Mouse (Mus musculus) hindbrain, postnatal 0 days (tissue): ENCODE measurements at regions not wholly inside any gene's neighbourhood (a gene's known extent, or its start where the extent isn't known, plus 50 kb on each side); places are given as distances from the start of the nearest gene placed in this dataset.

Experiments
- ATAC-seq: fragments of 200-750 bp; cut with Nextera tagmentation; 2 replicates; pipeline ENCODE4 v1.8.0; 2017; ENCODE audit warnings: mild to moderate bottlenecking, moderate TSS enrichment, moderate library complexity
- DNase-seq: peaks from one replicate; pipeline ENCODE4 v3.0.0-alpha.2; 2015; ENCODE audit warnings: low spot score
- H3K27ac ChIP-seq: fragments of 300-500 bp; sonication (generic); 2 replicates; pipeline ENCODE4 v1.5.1; 2014; ENCODE audit warnings: mild to moderate bottlenecking
- H3K27me3 ChIP-seq: fragments of 300-500 bp; sonication (generic); 2 replicates; pipeline ENCODE4 v1.6.1; 2014; ENCODE audit warnings: low read length, mixed read lengths; ENCODE audit not compliant: insufficient read depth
- H3K36me3 ChIP-seq: fragments of 300-500 bp; sonication (generic); 2 replicates; pipeline ENCODE4 v1.6.1; 2014; ENCODE audit warnings: low read length, mixed read lengths; ENCODE audit not compliant: insufficient read depth
- H3K4me1 ChIP-seq: fragments of 300-500 bp; sonication (generic); 2 replicates; pipeline ENCODE4 v1.6.1; 2014; ENCODE audit warnings: antibody characterized with exemption, low read length, mixed read lengths; ENCODE audit not compliant: insufficient read depth
- H3K4me2 ChIP-seq: fragments of 300-500 bp; sonication (generic); 2 replicates; pipeline ENCODE4 v1.6.1; 2014; ENCODE audit warnings: low read depth, mild to moderate bottlenecking, low read length, moderate library complexity, mixed read lengths
- H3K4me3 ChIP-seq: fragments of 300-500 bp; sonication (generic); 2 replicates; pipeline ENCODE4 v1.5.1; 2014; ENCODE audit warnings: low read length
- H3K9ac ChIP-seq: fragments of 300-500 bp; sonication (generic); replicated peaks from 2 replicates; pipeline ENCODE4 v1.6.1; 2014; ENCODE audit warnings: mild to moderate bottlenecking, low read length, moderate library complexity, mixed read lengths
- H3K9me3 ChIP-seq: fragments of 300-500 bp; sonication (generic); 2 replicates; pipeline ENCODE4 v1.6.1; 2016; ENCODE audit warnings: low read length, mixed read lengths
- CTCF ChIP-seq: IDR thresholded peaks from 2 replicates; pipeline ENCODE4 v1.5.1; 2016; ENCODE audit warnings: antibody characterized with exemption, control low read depth, low read depth
- WGBS: fragments of 180-500 bp; shearing (Covaris S2); extraction: QIAGEN DNeasy Blood & Tissue Kit; methylation state at CpG from one replicate; pipeline ENCODE4 v1.1.7; 2014; 5-methylcytosine and 5-hydroxymethylcytosine counted together

DNA sequence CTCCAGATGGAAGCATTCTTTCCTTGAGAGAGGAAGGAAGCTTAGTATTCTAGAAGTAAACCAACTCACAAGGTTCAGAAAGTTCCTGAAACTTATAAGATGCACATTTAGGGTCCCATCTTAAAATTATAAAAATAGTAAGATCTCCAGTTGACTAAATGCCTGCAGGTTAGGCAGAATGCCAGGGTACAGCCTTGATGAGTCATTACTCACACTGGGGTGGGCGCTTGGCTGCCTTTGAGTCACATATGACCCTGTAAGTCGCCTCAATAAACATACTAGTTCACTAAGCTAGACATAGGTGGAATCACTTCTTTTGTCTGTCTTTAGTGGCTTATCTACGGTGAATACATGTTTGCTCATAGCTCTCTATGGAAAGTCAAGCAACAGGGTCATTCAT lies 87.9 kb upstream of the Vangl1 start:
- TF ChIP-seq CTCF: no peak
- DNase-seq (no peak), ATAC-seq (no peak)
- H3K9me3 ChIP-seq: 0 out of 2 replicates have a peak, but pooled peaks cover 3% of the 10 kb centered on the region
- 89% methylated on average over 3 of the region's 3 CpGs for WGBS
- H3K36me3 ChIP-seq: no peaks in the 10 kb centered on the region
- H3K27ac ChIP-seq: no peak overlapping the region
- H3K4me1 ChIP-seq: no peaks in the 10 kb centered on the region
- no peak overlapping the region for H3K9ac ChIP-seq
- no peak overlapping the region for H3K4me3 ChIP-seq
- H3K27me3 ChIP-seq: no peaks in the 10 kb centered on the region
- no peak overlapping the region for H3K4me2 ChIP-seq

GRCm38 (mm10) chr3:102281983-102282382 lies 77.5 kb upstream of the Vangl1 start:
- TF ChIP-seq CTCF: no peak
- Histone ChIP-seq H3K36me3 (no peaks in the 10 kb centered on the region), H3K27me3 (no peaks in the 10 kb centered on the region), H3K9me3 (peaks cover 2% of the 10 kb centered on the region; the same call in 1 of the 2 replicates), H3K4me2 (no peak overlapping the region), H3K27ac (no peak overlapping the region), H3K4me3 (no peak overlapping the region), H3K4me1 (no peaks in the 10 kb centered on the region), H3K9ac (no peak overlapping the region)
- WGBS: 85% methylated on average over 4 of the region's 4 CpGs
- ATAC-seq (no peak), DNase-seq (no peak)

- 94% methylated on average over 2 of the region's 2 CpGs for WGBS
- Histone ChIP-seq H3K9ac (no peak overlapping the region), H3K4me1 (no peaks in the 10 kb centered on the region), H3K27ac (no peak overlapping the region), H3K36me3 (no peaks in the 10 kb centered on the region), H3K4me2 (no peak overlapping the region), H3K4me3 (no peak overlapping the region), H3K9me3 (no peaks in the 10 kb centered on the region), H3K27me3 (no peaks in the 10 kb centered on the region)
- no peak for TF ChIP-seq CTCF
- DNase-seq (no peak), ATAC-seq (no peak)
Measured at GRCm38 (mm10) chr3:102276758-102277157, 72.3 kb upstream of the Vangl1 start.

DNA sequence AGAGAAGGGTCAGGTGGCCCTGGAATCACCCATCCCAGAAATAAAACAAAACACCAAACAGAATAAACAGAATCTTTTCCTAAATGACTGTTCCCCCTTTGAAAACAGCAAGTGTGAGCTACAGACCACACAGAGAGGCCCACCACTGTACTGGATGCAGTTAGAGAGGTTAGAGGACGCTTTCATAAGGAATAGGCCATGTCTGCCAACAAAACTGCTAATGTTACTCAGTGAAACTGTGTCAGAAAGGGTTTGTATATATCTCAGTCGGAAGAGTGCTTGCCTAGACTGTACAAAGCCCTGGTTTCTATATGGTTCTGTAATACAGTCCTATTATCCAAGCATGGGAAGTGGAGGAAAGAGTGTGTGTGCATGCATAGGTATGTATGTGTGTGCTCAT lies 71.8 kb upstream of the Vangl1 start:
- ATAC-seq (no peak), DNase-seq (no peak)
- no peaks in the 10 kb centered on the region for H3K4me1 ChIP-seq
- H3K9ac ChIP-seq: no peak overlapping the region
- no peak overlapping the region for H3K4me2 ChIP-seq
- no peaks in the 10 kb centered on the region for H3K9me3 ChIP-seq
- WGBS: 87% methylated on average over 2 of the region's 2 CpGs
- no peak overlapping the region for H3K4me3 ChIP-seq
- no peaks in the 10 kb centered on the region for H3K27me3 ChIP-seq
- no peak for TF ChIP-seq CTCF
- no peak overlapping the region for H3K27ac ChIP-seq
- no peaks in the 10 kb centered on the region for H3K36me3 ChIP-seq

GRCm38 (mm10) chr3:102275256-102276022 lies 70.9 kb upstream of the Vangl1 start:
- Histone ChIP-seq H3K27me3 (no peaks in the 10 kb centered on the region), H3K4me3 (no peak overlapping the region), H3K9ac (no peak overlapping the region), H3K36me3 (no peaks in the 10 kb centered on the region), H3K4me2 (no peak overlapping the region), H3K9me3 (no peaks in the 10 kb centered on the region), H3K27ac (no peak overlapping the region), H3K4me1 (no peaks in the 10 kb centered on the region)
- WGBS: 84% methylated on average over 7 of the region's 7 CpGs
- DNase-seq: no peak
- ATAC-seq: no peak
- no peak for TF ChIP-seq CTCF

- Histone ChIP-seq H3K4me2 (no peak overlapping the region), H3K9me3 (no peaks in the 10 kb centered on the region), H3K36me3 (no peaks in the 10 kb centered on the region), H3K4me1 (no peaks in the 10 kb centered on the region), H3K27ac (no peak overlapping the region), H3K27me3 (no peaks in the 10 kb centered on the region), H3K4me3 (no peak overlapping the region), H3K9ac (no peak overlapping the region)
- 92% methylated on average over 6 of the region's 6 CpGs for WGBS
- no peak for TF ChIP-seq CTCF
- DNase-seq (no peak), ATAC-seq (no peak)
Measured at GRCm38 (mm10) chr3:102270779-102271178, 66.3 kb upstream of the Vangl1 start.

GRCm38 (mm10) chr3:102270257-102270656 lies 65.8 kb upstream of the Vangl1 start:
- H3K27ac ChIP-seq: no peak overlapping the region
- no peak overlapping the region for H3K4me3 ChIP-seq
- H3K9me3 ChIP-seq: no peaks in the 10 kb centered on the region
- no peaks in the 10 kb centered on the region for H3K36me3 ChIP-seq
- H3K9ac ChIP-seq: no peak overlapping the region
- no peak for DNase-seq
- H3K4me2 ChIP-seq: no peak overlapping the region
- no peak for TF ChIP-seq CTCF
- 60% methylated on average over 6 of the region's 6 CpGs for WGBS
- no peaks in the 10 kb centered on the region for H3K4me1 ChIP-seq
- H3K27me3 ChIP-seq: no peaks in the 10 kb centered on the region
- no peak for ATAC-seq
